Mouse (Mus musculus) thymus, postnatal 10 days (tissue): ENCODE results near the gene Tbc1d9b.

Experiments
- DNase-seq, 2 experiments: peaks; one replicate each; pipeline ENCODE4 v3.0.0; 2021; ENCODE audit warnings: low spot score in 2 of 2

Gene Tbc1d9b

DNA sequence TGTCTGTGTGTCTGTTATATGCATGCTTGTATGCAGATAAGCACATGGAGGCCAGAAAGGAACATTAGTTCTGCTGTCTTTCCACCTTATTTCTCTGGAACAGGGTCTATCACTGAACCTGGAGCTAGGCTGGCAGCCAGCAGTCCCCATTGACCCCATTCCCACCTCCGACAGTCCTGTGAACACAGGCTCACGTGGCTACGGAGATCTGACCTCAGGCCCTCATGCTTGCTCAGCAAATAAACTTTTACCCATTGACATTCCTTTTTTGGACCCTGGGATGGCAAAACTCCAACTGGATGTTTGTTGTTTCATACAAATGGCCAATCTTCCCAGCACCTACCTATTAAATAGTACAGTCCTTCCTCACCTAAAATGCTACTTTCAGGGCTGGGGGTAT, 45.2 kb downstream of the Tbc1d9b start:
- no peak for DNase-seq

DNA sequence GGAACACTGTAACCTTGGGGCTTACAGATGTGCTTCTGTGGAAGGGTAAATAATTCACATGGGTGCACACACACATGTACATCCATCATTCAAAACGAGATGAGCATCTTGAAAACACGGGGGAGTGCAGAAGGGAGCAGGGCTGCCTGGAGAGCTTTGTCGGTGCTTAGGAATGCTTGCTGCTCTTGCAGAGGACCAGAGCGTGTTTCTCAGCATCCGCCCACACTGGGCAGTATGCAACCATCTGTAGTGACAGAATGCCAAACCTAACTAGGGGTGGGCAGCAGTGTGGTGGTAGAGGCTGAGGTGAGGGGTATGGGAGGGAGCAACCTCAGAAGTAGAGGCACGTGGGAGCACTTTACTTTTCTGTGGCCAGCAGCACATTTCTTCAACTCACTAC, 45.9 kb downstream of the Tbc1d9b start:
- no peak for DNase-seq

DNA sequence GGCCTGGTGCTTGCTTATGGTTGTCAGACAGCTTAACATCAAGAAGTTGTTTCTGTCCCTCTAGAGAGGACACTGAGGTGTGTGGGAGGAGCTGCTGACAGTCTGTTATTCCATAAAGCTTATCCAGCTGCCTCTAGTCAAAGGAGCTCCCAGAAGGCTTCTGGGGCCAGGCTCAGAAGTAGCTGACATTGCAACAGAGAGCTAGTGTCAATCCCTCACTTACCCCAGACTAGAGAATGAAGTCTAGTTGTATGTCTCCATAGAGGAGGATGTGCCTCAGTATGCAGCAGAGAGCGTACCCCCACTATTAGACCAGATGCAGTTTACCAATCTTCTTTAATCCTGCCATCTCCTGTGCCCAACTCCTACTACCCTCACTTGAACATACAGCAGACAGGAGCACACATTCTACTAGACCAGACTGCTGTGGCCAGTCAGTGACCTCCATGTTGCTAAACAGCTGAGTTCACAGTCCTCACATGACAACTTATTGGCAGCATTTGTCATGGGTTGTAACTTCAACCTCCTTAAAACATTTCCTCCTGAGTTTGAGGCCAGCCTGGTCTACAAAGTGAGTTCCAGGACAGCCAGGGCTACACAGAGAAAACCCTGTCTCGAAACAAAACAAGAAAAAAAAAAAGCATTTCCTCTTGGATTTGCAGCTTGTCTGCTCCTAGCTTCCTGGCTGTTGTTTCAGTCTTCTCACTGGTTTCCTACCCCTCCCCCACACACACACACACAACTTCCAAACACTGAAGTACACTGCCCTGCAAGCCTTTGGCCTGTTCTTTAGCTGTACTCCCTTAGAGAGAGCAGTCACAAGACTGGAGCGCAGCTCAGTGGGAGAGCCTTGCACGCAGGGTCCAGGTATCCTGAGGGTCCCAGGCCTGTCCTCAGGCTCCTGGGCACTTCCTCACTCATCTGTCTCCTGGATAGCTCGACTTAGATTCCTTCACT, 47.6 kb downstream of the Tbc1d9b start:
- DNase-seq = no peak

DNA sequence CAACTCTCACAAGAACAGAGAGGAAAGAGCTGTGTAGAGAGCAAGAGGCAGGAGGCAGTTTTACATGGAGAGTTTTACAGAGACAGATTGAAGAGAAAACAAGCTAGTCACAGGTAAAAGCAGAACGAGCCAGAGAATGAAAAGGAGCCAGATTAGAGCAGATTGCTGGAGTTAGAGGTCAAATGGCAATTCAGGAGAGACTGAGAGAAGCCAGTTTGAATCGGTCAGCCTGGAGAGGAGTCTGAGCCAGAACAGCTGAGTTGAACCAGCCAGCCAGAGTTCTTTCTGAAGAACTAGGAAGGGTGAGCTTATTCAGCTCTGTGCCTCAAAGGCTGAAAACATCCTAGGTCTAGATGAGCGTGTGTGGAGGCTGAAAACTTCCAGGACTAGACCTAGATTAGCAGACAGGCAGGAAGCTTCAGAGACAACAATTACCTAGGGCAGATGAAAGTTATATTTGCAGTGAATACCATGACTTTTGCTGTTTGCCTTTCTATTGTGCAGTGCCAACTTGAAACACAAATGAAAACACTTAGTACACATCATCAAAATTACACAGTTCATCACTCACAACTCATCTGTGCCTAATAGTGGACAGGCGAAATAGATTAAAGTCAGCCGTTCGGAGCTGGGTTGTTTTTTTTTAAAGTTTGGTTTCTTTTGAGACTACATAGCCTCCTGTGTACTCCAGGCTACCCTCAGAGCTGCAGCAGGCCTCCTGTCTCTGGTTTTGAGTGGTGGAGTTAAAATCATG, 49.5 kb downstream of the Tbc1d9b start:
- no peak for DNase-seq

DNA sequence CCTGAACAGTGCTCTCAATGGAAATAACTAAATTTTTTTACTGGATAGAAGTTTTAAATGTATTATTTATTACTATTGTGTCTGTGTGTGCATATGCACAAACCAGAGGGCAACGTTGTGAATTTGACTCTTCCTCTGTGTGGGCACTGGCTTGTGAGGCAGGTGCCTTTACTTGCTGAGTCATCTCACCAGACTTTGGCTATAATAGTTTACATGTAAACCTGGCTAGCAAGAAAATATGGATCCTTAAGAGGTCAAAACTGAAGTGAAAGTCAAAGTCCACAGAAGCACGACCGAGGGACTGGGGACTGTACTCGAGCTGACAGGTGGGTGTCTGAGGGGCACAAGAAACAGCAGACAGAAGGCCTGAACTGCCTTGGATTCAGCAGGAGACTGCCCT, 51.5 kb downstream of the Tbc1d9b start:
- no peak for DNase-seq

DNA sequence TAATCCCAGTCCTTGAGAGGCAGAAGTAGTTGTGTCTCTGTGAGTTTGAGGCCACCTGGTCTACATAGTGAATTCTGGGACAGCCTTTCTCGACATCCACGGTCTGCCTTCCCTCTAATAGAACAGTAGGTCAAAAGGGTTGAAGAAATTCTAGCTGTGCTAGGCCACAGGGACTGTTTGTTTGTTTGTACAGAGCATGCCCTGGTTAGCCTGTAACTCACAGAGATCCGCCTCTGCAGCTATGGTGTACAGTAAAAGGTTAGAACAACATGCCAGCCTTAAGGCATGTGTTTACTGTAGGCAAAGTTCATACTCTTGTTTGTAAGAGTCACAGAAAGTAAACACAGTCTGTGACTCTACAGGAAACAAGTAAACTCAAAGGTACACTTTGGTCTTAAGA, 53.6 kb downstream of the Tbc1d9b start:
- DNase-seq = no peak

DNA sequence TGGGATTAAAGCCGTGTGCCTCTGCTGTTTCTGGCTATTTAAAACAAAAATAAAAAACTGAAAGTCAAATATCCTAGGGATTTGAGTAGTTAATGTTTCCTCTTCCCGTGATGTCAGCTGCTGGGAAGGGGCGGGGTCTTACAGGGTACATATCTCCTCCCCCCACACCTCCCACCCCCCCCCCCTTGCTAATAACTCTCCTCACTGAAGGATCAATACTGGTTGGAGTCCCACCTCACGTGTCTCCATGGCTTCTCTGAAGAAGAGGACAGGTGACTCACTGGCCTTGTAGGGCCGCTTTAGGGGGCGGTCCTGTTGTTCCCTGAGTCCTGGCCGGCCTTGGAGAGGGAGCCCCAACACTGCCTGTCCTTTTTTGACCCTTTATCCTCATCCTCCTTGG, 57.5 kb downstream of the Tbc1d9b start:
- no peak for DNase-seq

DNA sequence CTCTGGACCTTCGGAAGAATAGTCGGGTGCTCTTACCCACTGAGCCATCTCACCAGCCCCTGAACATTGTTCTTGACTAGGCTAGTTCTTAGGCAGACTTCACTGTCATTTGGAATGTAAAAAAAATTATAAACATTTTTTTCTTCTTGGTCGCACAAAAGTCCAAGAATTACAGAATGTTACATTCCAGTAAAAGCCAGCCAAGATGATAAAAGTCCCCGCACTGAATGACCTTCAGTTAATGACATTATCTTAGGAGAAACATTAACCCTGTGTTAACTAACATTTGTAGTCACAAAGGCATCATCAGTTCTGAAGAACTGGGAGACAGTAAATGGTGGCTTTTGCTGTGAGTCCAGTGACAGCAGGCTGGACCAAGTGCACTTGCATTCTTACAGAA, 59.2 kb downstream of the Tbc1d9b start:
- no peak for DNase-seq

DNA sequence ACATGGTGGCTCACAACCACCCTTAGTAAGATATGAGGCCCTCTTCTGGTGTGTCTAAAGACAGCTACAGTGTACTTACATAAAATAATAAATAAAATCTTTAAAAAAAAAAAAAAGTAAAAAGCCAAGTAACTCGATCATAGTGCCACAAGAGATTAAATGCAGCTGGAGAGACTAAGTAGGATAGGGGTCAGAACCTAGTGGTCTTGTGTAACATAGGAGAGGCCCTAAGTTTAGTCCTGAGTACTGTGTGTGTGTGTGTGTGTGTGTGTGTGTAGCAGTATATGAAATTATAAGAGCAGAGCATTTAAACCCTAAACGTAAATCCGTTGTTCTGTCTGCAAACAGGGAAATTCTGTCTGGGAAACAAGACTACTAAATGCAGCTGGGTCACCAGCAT, 61.1 kb downstream of the Tbc1d9b start:
- DNase-seq = no peak

DNA sequence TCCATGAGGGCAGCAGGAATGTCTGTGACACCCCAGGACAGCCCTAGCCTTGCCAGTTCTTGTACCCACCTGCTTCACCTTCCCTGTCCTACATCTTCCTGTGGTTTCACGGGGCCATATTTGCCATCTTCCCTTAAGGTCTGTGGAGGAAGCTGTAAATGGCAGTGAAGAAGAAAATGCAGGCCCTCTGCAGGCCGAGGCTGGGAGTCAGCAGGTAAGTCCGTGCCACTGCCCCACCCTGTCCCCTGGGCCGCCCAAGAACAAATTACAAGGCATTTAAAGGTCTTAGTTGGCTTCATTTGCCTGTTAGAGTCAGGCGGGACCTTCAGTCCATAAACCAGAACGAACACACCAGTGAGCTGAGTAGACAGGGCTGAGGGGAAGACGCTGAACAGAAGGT, 62.9 kb downstream of the Tbc1d9b start:
- DNase-seq = no peak

DNA sequence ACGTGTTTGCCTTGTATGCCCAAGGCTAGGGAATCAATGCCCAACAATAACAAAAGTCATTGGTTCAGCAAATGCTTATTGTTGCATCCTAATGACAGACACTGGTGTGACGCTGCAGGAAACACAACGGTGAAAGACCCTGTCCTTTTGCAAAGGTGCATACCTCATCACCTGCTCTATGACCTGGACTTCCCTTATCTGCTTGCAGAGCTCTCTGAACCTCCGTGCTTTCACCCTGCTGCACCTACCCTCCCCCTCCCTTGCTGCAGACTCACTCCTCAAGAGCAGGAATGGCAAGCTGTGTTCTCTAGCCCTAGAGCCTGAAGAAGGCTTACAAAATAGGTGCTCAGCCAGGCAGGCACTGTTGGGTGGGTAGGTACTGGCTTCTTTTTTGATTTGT, 63.6 kb downstream of the Tbc1d9b start:
- no peak for DNase-seq

DNA sequence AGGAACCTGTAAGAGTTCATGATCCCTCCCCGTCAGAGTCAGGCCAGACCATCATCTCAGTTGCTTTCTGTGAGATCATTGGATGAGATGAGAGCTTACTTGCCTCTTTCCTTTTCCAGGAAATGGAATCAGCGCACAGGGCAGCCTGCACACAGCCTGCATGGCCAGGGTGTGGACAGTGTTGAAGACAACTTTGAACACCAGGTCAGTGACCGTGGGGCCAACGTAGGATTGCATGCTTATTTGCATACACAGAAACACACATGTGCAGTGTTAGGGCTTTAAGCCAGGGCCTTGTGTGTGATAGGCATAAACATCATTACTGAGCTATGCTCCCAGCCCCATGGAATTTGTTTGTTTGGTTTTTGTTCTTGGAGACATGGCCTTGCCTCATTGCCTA, 66.3 kb downstream of the Tbc1d9b start:
- DNase-seq = no peak

DNA sequence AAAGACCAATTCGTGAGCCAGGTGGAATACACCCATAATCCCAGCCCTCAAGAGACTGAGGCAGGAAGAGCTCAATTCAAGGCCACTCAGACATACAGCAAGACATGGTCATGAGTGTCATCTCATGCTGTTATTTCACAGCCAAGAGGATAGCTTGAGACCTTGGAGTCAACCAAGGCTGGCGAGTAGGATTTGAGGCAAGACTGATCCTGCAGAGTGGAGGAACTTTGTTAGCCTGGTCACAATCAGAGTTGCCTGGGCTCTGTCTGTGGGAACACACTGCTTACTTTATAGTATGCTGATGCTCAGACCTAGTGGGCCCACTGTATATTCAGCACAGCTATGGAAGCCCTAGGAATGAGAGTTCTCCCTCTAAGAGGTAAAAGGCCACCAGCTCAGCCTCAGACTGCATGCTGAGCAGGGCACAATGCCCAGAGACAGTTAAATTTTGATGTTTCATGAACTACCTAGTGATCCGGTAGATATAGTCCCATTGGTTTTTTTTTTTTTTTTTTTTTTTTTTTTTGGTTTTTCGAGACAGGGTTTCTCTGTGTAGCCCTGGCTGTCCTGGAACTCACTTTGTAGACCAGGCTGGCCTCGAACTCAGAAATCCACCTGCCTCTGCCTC, 67.1 kb downstream of the Tbc1d9b start:
- DNase-seq = no peak

DNA sequence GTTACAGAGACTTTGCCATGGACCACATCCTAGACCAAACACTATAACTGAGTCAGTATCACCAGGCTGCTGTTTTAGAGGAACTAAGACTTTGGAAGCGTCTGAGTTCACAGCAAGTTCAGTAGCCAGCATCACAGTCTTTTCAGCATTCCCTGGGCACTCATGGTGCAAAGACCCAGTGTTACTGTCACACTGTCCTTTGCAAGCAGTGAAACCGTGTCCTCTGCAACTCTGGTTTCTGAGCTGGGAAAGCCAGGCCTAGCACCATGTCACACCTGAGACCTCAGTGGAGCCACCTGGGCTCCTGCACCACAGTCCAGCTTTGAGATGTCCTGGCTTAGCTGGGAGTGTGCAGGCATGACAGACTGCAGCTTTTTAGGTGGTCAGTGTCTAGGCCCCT, 67.7 kb downstream of the Tbc1d9b start:
- no peak for DNase-seq

DNA sequence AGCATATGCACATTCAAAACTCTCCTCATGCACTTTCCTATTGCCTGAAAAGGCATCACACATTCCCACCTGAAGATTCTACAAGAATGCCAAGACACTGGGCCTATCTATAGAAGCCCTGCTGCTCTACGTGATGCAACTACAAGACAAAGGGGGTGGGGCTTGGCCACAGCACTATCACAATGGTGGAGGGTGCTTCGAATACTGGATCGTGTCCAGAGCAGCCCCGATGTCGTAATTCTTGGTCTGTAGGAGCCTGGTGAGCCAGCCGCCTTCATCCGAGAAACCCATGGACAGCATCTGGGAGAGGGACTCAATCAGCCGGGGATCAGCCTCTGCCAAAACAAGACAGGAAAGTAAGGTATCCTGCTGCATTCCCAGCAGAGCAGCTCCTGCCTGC, 69.4 kb downstream of the Tbc1d9b start:
- DNase-seq = no peak

DNA sequence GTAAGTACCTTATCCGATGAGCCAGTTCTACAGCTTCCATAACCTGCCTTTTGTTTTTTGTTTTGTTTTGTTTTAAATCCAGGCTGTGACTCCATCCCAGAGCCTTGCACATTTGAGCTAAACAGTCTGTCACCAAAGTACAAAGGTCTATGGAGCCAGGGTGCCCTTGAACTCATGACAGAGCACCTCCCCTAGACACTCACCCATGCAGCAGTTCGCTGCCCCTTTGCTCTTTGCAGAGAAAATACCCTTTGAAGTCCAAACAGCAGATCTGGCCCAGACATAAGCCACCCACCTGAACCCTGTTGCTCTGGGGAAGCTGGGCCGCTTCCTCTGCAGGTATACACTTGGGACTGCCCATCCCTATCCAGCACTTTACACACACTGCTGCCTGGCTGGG, 70.4 kb downstream of the Tbc1d9b start:
- DNase-seq = no peak

DNA sequence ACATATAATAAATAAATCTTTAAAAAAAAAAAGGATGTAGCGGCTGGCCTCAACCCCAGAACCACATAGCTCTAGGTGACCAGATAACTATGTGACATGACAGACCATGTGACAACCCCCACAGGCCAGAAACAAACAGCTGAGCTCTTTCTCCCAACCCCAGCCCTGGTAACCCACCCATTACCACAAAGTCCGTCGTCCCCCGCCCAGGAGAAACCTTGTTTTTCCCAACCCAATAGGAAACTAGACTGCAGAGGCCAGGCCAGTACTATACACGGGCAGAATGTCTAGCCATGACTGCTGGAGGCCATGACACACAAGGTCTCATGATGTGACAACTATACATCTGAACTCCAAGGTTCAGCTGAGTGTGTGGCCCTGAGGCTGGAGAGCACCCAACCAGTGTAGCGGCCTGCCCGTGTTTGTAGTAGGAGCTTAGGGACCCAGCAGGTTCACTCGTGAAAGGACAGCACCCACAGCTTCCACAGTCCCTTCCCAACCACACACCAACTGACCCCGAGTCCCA, 72.2 kb downstream of the Tbc1d9b start:
- DNase-seq = no peak

DNA sequence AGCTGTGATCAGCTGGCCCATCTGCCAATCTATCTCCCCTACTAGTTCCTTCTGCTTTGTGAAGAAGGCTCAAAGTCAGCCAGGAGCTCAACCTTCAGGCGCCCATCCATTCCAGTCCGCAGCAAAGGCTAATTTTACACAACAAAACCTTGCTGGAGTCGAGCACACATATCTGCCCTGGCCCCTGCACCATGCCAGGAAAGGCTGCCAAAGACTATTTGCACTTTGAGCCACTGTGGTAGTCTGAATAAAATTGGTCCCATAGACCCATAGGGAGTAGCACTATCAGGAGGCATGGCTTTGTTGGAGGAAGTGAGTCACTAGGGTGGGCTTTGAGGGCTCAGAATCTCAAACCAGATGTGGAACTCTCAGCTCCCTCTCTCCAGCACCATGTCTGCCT, 74.2 kb downstream of the Tbc1d9b start:
- no peak for DNase-seq

DNA sequence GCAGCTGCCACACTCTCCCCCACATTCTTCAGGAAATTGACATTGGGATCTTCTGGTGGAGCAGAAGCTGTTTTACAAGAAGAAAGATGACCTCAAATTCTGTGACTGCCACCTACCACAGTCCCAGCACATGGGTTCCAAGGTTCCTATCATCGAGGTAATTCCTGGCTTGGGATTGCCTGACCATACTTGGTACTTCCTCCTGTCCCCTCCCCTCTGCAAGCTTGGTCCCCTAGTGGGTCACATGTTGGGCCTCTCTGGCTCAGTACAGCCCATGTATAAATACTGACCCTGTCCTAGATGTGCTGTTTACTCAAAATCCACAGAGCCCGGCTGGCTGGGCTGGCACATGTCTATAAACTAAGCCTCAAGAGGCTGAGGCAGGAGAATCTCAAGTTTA, 74.8 kb downstream of the Tbc1d9b start:
- DNase-seq = no peak

DNA sequence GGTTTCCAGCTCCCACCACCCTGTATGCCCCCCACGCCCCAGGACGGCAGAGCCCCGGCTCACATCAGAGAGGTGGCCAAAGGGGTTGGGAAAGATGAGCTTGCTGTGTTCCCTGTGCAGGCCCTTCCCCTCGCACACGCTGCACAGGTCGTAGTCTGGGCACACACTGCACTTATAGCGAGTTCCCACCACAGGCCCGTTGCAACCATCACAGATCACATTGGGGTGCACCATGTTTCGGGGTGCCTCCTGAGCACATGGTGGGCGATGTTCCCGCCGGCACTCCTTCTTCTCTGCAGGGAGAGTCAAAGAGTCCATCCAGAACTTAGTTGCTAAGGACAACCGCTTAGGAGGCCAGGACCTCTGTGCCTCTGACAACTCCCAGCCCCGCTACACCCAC, 76.1 kb downstream of the Tbc1d9b start:
- DNase-seq = no peak

DNA sequence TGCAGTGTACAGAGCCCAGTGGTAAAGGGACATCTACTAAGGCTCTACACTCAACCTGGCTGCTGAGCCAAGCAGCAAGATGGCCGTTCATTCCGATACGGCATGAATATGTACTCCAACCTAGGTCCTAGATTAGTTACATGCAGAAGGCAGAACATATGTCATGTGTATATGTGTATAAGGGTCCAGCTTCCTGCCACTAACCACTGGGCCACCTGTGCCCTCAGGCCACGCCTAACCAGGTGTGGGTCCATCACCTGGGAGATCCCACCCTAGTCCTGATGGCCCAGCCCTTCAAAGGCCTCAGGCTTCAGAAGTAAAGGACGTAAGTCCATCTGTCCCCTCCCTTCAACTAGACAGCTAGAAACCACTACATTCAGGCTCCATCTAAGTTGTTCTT, 76.8 kb downstream of the Tbc1d9b start:
- DNase-seq = no peak

DNA sequence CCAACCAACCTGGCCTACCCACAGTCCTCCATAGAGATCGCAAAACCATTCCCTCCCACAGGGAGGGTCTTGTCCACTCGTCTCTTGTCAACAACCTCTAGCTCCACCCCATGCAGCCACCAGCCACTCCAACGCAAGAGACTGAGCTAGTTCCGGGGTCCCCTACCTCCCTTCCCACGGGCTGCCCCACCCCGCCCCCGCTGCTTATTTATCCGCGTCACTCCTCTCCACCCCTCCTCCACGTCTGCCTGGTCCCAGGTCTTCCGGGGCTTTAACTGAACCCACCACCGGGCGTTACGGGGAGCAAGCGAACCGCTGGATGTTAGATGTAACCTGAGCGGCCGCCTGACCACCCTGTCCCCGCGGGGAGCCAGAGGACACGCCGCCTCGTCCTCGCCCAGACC, 78.9 kb downstream of the Tbc1d9b start:
- DNase-seq = peak; percentile 91 to 94
